Mouse (Mus musculus): ENCODE data around the gene Usp38. TPM values are rescaled to one million over a fixed set of nuclear protein-coding genes. Genes with fewer than 3 reads are reported as not detected.
A peak's percentile ranks its signal among the peaks of the same experiment; 100 is the strongest.

The Usp38 gene
- total and polyA plus RNA-seq, 3 experiments: 19.3 to 30.6 (median 20.4) TPM

DNA sequence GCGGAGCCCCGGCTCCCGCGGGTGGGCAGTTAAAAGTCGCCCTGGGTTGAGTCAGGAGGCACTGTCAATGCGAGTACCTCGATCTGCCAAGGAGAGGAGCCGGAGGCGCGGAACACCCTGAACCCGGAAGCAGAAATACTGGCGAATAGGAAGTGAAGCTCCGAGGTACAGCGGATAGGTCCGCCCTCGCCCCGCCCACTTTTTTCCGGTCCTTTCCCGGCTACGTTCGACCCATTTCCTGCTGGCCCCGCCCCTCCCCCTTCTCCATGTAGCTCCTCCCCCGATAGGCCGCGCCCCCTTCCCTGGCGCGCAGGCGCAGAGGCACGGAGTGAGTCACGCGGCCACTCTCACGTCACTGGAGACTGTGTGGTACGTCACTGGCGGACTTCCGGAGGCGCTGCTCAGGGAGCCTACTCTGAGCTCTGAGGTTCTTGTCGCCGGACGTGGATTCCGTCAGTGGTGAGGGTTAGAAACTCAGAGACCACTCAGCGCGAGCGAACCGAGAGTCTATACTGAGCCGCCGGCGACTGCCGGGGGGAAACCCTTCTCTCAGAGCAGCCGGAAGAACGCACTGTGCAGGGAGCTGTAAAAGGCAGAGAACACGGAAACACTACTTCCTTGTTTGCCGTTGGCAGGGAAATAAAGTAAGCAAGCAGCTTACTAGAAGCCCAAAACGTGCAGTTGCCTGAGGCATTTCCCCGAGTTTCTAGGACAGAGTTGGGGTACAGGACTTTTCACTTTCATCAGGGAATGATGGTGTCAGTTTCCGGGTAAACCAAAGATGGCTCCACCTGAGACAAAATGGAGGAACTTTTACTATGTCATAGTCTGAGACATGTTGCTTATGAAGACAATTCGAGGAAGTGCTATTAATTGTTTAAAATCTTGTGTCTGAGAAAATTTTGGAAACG lies at the start of gene Usp38 (continued):
- peak; percentile 64; the same call in 1 of the 2 replicates for TF ChIP-seq MYC (IDR thresholded peaks at IDR 0.05; ENCODE audit: low read depth, low read length)

DNA sequence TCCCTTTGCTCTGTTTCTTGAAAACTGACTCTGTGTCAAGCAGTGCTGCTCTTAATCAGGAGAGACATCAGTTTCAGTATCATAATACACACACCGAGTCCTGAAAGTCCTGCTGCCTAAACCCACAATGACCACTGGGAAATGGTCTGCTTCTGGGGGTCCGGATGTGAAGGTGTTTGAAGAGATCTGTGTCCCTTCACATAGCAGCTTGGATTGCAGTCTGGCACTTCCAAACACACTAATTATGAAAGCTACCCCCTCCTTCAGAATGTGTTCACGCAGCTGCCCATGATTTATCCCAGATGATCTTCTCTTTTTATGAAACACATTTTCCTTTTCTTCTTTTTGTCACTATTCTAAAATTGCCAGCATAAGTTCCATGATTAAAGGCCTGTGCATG lies 47.8 kb upstream of the Usp38 start:
- in situ Hi-C loops (cut with MboI; ENCODE audit: low pct_ligation_motif_present, low pct_unique_long_range_greater_than_20kb, low sequenced_read_pairs) (loop anchor here (25.0 kb wide), 2 partner anchors 250 to 750 kb away; no protein-coding TSS in a partner anchor), dilution Hi-C loops (cut with MboI; ENCODE audit: extremely low pct_ligation_motif_present, extremely low pct_unique_long_range_greater_than_20kb, low sequenced_read_pairs) (no loop called here)
- TF ChIP-seq CHD1 (IDR thresholded peaks at IDR 0.05; ENCODE audit: low read depth, low read length) (no peak), RCOR1 (conservative IDR thresholded peaks at IDR 0.05; ENCODE audit: low read depth, low read length) (no peak), HCFC1 (IDR thresholded peaks at IDR 0.05; ENCODE audit: low read depth, low read length) (no peak), RAD21 (IDR thresholded peaks at IDR 0.05; ENCODE audit: low read depth, low read length) (no peak), MEF2A (IDR thresholded peaks at IDR 0.05; ENCODE audit: borderline replicate concordance, low read depth, low read length) (no peak), PAX5 (IDR thresholded peaks at IDR 0.05; ENCODE audit: low read length) (no peak), MXI1 (IDR thresholded peaks at IDR 0.05; ENCODE audit: low read depth, low read length) (no peak), NELFE (IDR thresholded peaks at IDR 0.05; ENCODE audit: low read depth, low read length) (no peak), ETS1 (conservative IDR thresholded peaks at IDR 0.05; ENCODE audit: low read depth, low read length) (no peak), TBP (conservative IDR thresholded peaks at IDR 0.05; ENCODE audit: low read depth, low read length) (no peak), EP300 (IDR thresholded peaks at IDR 0.05; ENCODE audit: low read length) (no peak), MAX (IDR thresholded peaks at IDR 0.05; ENCODE audit: low read length) (no peak), POLR2A (IDR thresholded peaks at IDR 0.05; ENCODE audit: low read depth, low read length) (no peak), ELF1 (IDR thresholded peaks at IDR 0.05; ENCODE audit: low read depth, low read length) (no peak), SMC3 (IDR thresholded peaks at IDR 0.05; ENCODE audit: low read depth, low read length) (no peak), TCF12 (IDR thresholded peaks at IDR 0.05; ENCODE audit: low read depth, low read length) (no peak), CHD2 (IDR thresholded peaks at IDR 0.05; ENCODE audit: low read length) (no peak), POLR2AphosphoS2 (IDR thresholded peaks at IDR 0.05; ENCODE audit: low read depth, low read length) (no peak), IRF4 (IDR thresholded peaks at IDR 0.05; ENCODE audit: low read depth, low read length) (no peak), GABPA (IDR thresholded peaks at IDR 0.05; ENCODE audit: insufficient replicate concordance, low read depth, low read length) (no peak)
- no peak for DNase-seq (ENCODE audit: extremely low read depth)
- Histone ChIP-seq H3K27ac (ENCODE audit: insufficient read depth, low read depth) (no peak overlapping the region), H3K4me2 (ENCODE audit: insufficient read depth, low read depth, poor library complexity, severe bottlenecking) (no peak overlapping the region; the same call in 1 of the 2 replicates), H3K36me3 (replicated peaks in 1 of 2; ENCODE audit: control insufficient read depth in 1 of 2, insufficient read depth in 1 of 2, low read length in 1 of 2) (no peaks in the 10 kb centered on the region), H3K4me3 (replicated peaks in 1 of 3; ENCODE audit: low read depth in 2 of 3, low read length in 2 of 3, poor library complexity in 1 of 3) (no peak overlapping the region), H3K27me3 (replicated peaks) (no peaks in the 10 kb centered on the region), H3K79me2 (replicated peaks; ENCODE audit: control insufficient read depth, extremely low read depth, insufficient read depth, poor library complexity, severe bottlenecking) (no peaks in the 10 kb centered on the region), H3K9ac (ENCODE audit: insufficient read depth, low read depth) (no peak overlapping the region), H3K4me1 (ENCODE audit: control insufficient read depth in 1 of 2, insufficient read depth in 2 of 2) (peaks cover 0 to 8% of the 10 kb centered on the region in 2 experiments; a peak in 2 of 4 replicates), H3K9me3 (replicated peaks; ENCODE audit: low read length) (no peaks in the 10 kb centered on the region)
